Mouse (Mus musculus) left cerebral cortex, adult 9 months (tissue): ENCODE data around the gene Lrrc74a.

Experiments
- DNase-seq, 2 experiments: peaks; one replicate each; pipeline ENCODE4 v3.0.0; 2022; ENCODE audit warnings: low spot score in 2 of 2

Gene Lrrc74a

GRCm38 (mm10) chr12:86734319-86734810, at the start of gene Lrrc74a:
Gene Lrrc74a, plus strand, starts transcription at chr12:86734369.
- no peak for DNase-seq

DNA sequence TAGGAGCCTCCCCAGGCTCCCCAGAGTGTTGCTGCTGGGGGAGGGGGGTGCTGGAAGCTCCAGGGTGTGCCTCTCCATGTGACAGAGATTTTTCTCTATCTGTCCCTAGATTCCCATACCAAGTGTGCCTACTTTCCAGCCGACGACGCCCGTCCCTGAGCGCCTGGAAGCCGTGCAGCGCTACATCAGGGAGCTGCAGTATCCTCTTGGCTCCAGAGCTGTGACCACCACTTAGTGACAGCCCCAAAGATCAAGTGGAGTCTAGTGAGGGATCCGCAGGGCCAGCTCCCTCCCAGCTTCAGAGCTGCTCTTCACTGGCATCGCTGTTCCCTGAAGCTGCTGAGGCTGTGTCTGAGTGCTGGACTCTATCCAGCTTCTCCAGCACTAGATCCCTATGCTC, 48.9 kb upstream of the Lrrc74a start:
- peak in 1 of 2 experiments; percentile 71 for DNase-seq

DNA sequence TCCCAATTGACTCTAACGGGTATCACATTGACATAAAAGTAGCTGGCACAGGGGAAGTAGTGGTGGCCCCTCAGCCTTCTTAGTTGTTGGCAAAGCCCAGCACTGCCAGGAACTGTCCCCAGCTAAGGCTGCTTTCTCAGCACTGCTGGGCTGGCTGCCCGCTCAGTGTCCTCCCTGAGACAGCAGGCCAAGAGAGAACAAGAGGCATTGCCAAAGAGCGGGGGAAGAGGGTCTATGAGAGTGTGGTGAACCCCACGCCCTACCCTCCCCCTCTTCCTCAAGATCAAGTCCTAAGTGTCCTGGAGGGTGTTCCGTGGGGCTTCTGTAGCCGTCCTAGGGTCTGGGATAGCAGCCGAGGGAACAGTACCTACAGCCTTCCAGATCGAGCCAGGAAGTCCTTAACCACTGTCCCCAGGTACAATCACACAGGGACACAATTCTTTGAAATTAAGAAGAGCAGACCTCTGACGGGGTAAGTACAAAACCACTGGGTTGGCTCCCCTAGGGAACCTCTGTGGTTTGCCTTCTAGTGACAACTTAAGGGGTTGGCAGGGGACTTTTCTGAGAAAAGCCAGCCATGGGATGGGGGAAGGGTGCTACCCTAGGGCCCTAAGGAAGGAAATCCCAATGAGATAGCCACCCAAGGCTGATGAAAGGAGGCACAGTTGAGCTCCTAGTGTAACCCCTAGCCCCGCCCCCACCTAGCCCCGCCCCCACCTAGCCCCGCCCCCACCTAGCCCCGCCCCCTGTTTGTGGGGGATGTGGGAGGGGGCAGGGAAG, 47.4 kb upstream of the Lrrc74a start:
- peak in 1 of 2 experiments; percentile 59 for DNase-seq

DNA sequence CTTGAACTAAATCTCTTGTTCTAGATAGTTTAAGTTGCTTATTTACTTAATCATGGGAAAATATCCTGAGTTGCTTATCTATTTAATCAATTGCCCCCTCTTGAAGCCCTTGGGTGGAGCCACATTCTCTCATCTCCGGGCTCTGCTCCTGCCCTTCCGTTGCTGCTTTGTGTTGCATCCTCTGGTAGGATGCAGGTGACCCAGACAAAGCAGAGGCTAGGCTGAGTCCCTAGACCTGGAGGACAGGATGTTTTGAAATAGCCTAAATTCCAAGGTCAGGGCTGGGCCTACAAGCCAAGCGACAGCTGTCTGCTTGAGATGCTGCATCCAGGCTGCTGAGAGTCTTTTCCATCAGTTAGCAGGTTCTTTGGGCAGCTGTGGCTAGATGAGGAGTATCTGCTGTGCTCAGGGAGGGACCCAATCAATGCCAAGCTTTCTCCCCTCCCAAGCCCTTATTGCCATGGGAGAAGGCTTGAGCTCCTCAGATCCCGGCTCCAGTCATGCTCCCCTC, 46.7 kb upstream of the Lrrc74a start:
- DNase-seq: no peak

- no peak for DNase-seq
Measured at GRCm38 (mm10) chr12:86687971-86688573, 46.1 kb upstream of the Lrrc74a start.

DNA sequence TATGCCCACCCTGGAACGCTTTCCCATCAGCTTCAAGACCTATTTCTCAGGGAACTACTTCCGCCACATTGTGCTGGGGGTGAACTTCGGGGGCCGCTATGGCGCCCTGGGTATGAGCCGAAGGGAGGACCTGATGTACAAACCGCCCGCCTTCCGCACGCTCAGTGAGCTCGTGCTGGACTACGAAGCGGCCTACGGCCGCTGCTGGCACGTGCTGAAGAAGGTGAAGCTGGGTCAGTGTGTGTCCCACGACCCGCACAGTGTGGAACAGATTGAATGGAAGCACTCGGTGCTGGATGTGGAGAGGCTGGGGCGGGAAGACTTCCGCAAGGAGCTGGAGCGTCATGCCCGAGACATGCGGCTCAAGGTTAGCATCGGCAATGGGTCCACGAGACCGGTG, 45.3 kb upstream of the Lrrc74a start:
- DNase-seq: no peak

DNA sequence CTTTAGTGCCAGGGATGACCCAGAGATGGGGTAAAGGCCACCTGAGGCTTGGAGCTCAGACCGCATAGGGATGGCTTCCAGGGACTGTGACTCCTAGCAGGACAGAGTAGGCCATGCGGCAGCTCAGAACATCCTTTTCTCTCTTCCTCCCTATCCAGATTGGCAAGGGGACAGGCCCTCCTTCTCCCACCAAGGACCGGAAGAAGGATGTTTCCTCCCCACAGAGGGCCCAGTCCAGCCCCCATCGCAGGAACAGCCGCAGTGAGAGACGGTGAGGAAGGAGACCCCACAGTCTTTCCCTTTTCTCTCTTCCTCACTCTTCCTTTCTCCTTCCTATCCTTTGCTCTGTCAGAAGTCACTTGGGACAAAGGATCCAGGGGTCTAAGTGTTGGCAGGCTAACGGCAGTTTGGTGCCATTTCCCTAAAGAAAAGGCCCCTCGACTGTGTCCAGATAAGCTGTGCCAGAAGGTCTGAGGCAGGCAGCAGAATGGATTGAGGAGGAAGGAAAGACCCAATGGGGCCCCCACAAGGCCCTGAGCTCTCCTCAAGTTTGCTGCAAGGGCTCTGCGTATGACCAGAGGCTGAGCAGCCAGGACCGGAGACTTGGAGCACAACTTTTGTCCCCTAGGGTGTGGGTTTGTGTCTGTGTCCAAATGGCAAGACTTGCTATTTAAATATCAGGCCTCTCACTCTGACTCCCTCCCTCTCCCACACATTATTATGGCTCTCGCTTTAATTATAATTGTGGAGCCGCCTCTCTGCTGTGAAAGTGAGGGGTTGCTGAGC, 43.3 kb upstream of the Lrrc74a start:
- no peak for DNase-seq

- DNase-seq: no peak
Measured at GRCm38 (mm10) chr12:86692471-86693356, 41.5 kb upstream of the Lrrc74a start.

DNA sequence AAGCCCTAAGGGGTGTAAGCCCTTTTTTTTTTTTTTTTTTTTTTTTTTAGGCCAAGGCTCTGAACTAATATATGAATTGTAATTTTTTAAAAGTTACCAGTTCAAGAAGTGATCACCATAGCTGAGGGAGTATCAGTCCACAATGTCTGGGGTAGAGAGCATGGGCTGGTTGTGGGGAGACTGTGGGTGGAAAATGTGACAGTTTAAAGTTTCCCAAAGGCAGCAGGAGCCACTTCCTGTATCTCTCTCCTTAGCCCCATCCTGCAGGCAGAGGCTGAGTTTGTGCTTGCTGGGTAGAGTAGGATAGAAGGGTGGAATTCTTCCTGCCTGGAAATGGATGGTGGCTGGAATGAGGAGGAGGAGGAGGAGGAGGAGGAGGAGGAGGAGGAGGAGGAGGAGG, 40.8 kb upstream of the Lrrc74a start:
- DNase-seq: no peak

GRCm38 (mm10) chr12:86694441-86694840, 39.7 kb upstream of the Lrrc74a start:
- DNase-seq: no peak

GRCm38 (mm10) chr12:86697996-86698395, 36.2 kb upstream of the Lrrc74a start:
- DNase-seq: no peak

DNA sequence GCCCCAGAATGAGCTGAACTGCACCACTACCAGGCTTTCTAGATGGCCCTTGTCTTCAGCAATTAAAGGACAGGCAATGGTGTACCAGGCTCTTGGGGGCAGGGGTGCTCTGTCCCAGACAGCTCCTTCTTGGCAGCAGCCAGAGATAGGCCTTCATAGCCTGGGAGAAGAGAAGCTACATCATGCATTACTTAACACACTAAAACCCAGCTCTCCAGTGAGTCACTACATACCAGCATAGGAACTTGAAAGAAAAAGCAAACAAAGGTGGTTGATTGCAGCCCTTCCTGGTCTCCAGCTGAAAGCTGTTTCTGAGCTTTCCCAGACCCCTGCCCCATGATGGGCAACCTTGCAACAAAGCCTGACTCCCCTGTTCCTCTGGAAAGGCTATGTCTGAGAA, 35.6 kb upstream of the Lrrc74a start:
- DNase-seq: no peak

DNA sequence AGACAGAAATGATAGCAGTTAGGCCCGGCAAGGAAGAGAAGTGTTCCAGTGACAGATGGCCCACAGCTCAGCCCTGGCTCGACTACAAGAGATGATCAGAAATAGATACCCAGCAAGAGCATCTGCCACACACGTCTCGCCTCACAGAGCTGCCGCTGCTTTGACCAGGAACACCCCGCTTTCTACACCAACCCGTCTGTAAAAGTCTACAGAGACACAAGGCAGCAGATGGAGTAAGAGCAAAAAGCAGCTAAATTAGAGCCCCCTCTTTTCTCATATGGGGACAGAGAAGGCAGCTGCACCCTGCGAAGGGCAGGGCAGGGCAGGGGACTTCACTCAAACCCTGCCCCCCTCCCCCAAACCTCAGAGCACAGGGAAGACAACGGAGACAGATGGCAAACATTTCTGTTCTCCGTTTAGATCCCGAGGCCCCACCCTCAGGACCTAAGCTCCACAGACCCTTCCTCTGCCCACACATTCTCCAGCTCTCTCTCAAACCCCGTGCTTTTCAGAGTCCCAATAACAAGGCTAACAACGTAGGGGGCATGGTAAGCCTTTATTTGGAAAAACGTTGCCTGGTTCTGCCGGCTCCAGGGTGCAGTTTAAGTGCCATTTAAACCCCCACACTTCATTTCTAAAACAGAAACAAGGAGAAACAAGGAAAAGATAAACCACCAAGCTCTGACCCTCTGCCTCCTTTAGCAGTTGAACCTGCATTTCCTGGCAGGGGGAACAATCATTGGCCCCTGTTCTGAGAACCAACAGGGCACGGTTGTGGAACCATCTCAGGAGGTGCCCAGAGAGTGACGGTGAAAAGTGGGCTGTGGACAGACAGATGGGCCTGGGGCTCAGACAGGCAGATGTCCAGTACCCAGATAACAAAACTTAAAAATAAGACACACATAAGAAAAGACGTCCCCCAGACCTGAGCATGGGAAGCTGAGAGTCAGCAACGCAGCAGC, 33.9 kb upstream of the Lrrc74a start:
- peak; percentile 82 to 94 for DNase-seq

DNA sequence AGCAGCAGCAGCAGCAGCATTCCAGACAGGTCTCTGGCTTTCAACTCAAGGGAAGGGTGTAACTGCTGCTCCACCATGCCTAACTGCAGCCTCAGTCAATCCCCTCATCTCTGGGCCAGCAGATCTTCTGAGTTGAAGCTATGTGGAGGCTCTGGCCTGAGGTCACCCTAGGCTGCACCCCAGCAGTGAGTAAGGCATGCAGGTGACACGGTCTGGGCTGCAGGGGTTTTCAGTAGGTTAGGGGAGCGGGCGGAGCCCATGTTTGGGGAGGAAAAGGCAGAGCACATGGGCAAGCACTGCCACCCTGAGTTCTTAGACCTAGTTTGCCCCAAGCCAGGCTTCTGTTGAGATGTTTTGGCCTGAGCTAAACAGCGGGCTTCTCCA, 33.2 kb upstream of the Lrrc74a start:
- DNase-seq: no peak

DNA sequence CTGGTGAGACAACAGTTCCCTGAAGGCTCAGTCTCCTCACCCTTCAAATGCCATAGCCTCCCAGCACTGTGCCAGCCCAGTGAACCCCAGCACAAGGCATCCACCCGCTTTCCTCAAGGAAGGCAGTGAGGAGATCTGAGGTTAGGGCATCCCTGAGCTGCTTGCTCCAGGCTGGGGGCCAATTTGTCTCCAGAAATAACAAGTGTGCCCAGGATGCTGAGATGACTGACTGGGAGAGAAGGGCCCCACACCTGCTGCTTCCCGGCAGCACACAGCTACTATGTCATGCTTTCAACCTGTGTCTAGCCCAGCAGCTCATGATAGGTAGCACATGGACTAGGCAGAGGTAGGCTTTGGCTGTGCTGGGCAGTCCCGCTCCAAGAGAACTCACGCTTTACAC, 32.7 kb upstream of the Lrrc74a start:
- DNase-seq: no peak

DNA sequence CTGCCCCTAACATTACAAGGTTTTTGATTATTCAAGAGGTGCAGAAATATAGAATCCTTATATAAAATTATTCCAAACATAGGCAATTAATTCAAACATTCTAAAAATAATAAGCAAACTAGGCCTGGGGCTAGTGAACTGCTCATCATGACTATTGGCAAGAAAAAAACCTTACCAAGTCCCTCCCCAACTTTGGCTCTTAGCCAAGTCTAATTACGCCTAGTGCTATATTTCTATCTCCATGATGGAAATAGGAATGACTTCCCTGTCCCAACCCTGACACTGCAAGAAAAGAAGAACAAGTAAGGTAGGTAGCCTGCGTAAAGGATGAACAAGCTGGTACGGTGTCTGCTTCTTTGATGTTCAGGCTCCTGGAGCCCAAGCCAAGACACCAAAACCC, 31.5 kb upstream of the Lrrc74a start:
- DNase-seq: no peak

- DNase-seq: no peak
Measured at GRCm38 (mm10) chr12:86705843-86706242, 28.3 kb upstream of the Lrrc74a start.

DNA sequence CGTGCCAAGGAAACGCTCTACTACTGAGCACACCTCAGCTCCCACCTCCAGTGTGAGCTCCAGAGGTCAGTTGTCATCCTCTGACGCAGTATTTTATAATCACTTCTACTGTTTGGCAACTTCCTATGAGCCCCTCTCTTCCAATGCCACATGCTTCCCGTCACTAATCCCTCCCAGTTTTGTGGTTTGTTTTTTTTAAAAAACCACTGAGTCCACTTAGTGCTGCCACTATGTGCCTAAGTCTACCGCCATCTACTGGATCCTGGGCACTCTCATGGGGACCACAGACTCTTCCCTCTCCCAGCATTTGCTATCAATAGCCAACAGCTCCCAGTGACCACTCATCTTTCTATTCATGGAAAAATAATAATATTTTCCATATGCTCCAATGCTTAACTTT, 20.1 kb upstream of the Lrrc74a start:
- no peak for DNase-seq

DNA sequence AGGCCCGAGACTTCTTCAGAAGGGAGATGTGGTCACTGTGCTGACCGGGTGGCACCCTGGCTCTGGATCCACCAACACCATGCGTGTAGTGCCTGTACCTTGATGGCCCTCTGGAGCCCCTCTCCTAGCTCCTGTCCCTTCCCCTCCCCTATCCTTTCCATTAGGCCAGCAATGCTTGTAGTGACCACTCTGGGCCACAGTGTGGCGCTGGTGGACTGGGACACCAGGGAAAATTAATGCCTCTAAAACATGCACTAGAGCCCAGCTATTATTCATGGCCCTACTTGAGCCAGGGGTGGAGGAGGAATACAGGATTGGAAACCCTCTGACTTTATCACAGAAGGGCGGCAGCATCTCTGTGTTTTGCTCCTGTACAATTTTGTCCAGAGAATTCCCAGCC, 18.8 kb upstream of the Lrrc74a start:
- DNase-seq: peak in 1 of 2 experiments; percentile 81

DNA sequence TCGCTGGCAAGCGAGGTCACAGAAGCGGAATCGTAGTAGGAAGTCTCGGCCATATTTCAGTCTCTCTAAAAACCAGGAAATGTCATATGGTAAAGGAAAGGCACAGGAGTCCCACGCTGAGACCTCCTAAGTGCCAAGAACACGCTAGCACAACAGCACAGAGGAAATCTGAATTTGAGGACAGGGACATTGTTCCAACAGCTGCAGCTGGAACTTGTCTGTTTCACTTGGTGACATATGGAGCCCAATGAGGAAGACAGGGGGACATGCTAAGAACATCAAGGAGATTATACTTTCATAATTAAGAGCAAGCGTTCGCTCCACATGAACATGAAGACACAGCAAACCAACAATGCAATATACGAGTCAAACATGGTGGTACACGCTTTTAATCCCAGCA, 17.2 kb upstream of the Lrrc74a start:
- no peak for DNase-seq
